Mouse (Mus musculus): ENCODE measurements around the gene Gm28035.

DNA sequence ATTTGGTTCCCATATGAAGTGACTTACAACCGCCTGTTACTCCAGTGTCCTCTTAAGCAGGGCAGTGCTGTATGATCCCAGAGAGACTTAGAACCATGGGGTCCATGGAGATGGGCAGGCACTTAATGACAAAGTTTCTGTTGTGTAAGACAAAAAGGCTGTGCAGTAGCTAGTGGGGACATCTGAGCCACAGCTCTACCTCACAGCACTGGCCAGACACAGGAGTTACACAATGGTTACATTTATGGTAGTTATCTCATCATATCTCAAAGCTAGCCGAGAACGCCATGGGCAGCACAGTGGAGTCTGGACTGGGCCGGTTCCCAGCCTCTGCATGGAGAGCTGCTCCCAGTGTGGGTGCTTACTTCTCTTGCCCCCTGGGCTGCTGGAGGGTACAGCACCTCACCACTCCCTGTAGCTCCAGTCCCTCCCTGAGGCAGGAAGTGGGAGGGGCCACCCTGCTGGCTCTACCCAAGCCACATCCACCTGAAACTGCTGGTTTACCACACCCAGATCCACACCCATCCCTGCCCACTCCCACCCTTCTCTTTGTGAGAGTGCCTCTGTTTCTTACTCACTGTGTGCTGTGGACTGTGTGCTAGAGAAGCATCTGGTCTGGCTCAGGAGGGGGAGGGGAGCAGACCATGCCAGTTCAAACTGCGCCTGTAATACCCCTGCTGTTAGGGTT is 11.2 kb downstream of the Gm28035 start:
- no peak for TF ChIP-seq POLR2A (IDR thresholded peaks at IDR 0.05; ENCODE audit: insufficient read length, low read depth)
- no peak for TF ChIP-seq TCF12 (IDR thresholded peaks at IDR 0.05; ENCODE audit: insufficient read depth, poor library complexity, severe bottlenecking)
